In the genomic region with DNA sequence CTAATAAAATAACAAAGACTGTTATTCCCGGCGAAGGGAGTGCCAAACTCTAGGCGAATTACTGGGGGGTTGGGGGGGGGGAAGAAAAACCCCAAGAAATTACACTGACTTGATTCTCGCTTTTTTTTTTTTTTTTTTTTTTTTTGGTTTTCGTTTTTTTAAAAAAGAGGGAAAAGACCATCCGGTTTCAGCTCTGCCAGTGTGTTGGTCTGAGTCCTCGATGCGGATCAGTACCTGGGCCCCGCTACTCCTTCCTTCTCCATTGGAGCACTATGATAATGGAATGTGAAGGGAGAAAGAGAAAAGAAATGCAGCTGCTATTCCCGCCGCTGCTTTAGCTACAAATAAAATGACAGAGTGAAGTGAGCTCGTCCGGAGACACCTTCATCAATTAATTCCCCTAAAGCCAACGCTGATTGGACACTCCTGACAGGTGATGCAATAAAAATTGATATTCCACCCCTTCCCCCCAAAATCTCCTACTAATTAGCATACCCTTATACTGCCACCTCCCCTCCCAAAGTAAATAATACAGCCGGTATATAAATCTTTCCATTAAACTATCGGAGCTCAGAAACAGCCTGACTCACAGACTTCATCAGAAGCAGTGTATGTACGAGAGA, we compare ENCODE assay signal across 8 mouse cellular contexts. TPM values are rescaled to one million over a fixed set of nuclear protein-coding genes. Genes with fewer than 3 reads are reported as not detected.
DNase-seq lines count a peak whose midpoint lies in the region; ATAC-seq and TF ChIP-seq lines count a peak whose summit lies in the region.

TSS of gene Skida1 (minus strand) at position 599 of the 623 bp plus-strand sequence.

- no peak for DNase-seq in gastrocnemius, adult 2 months
- DNase-seq in gastrocnemius, postnatal 36 days = no peak
- peak; percentile 27 to 46 for DNase-seq in layer of hippocampus, postnatal 10 days (ENCODE audit: low spot score in 2 of 2)
- DNase-seq in neural tube, embryonic 10.5 days (ENCODE audit: extremely low spot score, low spot score) = peak; percentile 59
- no peak for DNase-seq in spleen, adult 18-20 months
- DNase-seq in spleen, postnatal 10 days (ENCODE audit: low spot score in 2 of 2) = no peak

- no peaks in the 10 kb centered on the region for H3K4me1 ChIP-seq in bone marrow macrophage, adult 2 months (ENCODE audit: control insufficient read depth, insufficient read depth, low read length)
- H3K4me1 ChIP-seq in heart, embryonic 13.5 days = peaks cover 43% of the 10 kb centered on the region

- no peak for TF ChIP-seq POLR2A in bone marrow macrophage, adult 2 months (IDR thresholded peaks at IDR 0.05; ENCODE audit: borderline replicate concordance, low read depth, low read length)

- no peak for TF ChIP-seq CTCF in gastrocnemius, adult 2 months (IDR thresholded peaks at IDR 0.05)
- TF ChIP-seq CTCF in bone marrow macrophage, adult 2 months (IDR thresholded peaks at IDR 0.05; ENCODE audit: low read depth, low read length) = no peak

- H3K4me2 ChIP-seq in heart, embryonic 13.5 days = peak within 1 kb of the TSS; percentile 93

- intact Hi-C loops in gastrocnemius, adult 2 months (cut with DNase I) = no loop called here
- intact Hi-C loops in gastrocnemius, postnatal 36 days (cut with DNase I) = loop anchor here (10.0 kb wide), 1 partner anchor 716 kb away; no protein-coding TSS in a partner anchor

- peak within 1 kb of the TSS; percentile 90 for H3K27ac ChIP-seq in gastrocnemius, adult 2 months
- H3K27ac ChIP-seq in bone marrow macrophage, adult 2 months (ENCODE audit: insufficient read depth, low read depth, low read length) = no peak within 1 kb of the TSS
- peak within 1 kb of the TSS; percentile 100 for H3K27ac ChIP-seq in heart, embryonic 13.5 days (replicated peaks)

- peak within 1 kb of the TSS; percentile 82 for H3K4me3 ChIP-seq in gastrocnemius, adult 2 months
- peak within 1 kb of the TSS; percentile 50 for H3K4me3 ChIP-seq in bone marrow macrophage, adult 2 months (ENCODE audit: insufficient read depth, low read length)
- peak within 1 kb of the TSS; percentile 98 for H3K4me3 ChIP-seq in heart, embryonic 13.5 days

- WGBS in heart, embryonic 13.5 days = under 1% methylated on average over 17 of the region's 17 CpGs

- peak within 1 kb of the TSS; percentile 100 for H3K9ac ChIP-seq in heart, embryonic 13.5 days

- H3K27me3 ChIP-seq in heart, embryonic 13.5 days (replicated peaks) = no peaks in the 10 kb centered on the region

- no peaks in the 10 kb centered on the region for H3K9me3 ChIP-seq in heart, embryonic 13.5 days

- ATAC-seq in heart, embryonic 13.5 days (ENCODE audit: extremely low read depth, insufficient number of reproducible peaks, low FRiP score, low TSS enrichment) = no peak

- no peaks in the 10 kb centered on the region for H3K36me3 ChIP-seq in heart, embryonic 13.5 days

RNA-seq across cellular contexts. Expression of gene Skida1, which starts in this region (rescaled TPM):
- under 1 TPM; 0.14 to 0.46 TPM for total RNA-seq in gastrocnemius, adult 2 months (2021)
- under 1 TPM; 0.18 to 0.25 TPM for total RNA-seq in gastrocnemius, postnatal 36 days (2021)
- not detected in 2 replicates for polyA plus RNA-seq in bone marrow macrophage, adult 2 months (2012; ENCODE audit: insufficient read depth, insufficient read length, missing spikeins)
- polyA plus RNA-seq in heart, embryonic 13.5 days (2015; fragmentation: Nextera tagmentation; extraction: Ambion mirVana) = 5.5 and 6.6 TPM in 2 replicates
- total RNA-seq in layer of hippocampus, postnatal 10 days (2021) = 10 to 100 TPM; 12.7 to 14.8 TPM

Comparison
In these comparisons a context has a peak if more than half of its experiments do, and no peak if none do; other contexts are left out.
1. RNA of gene Skida1 (total RNA-seq): 12.7 to 14.8 TPM in layer of hippocampus, postnatal 10 days; 0.14 to 0.46 TPM in gastrocnemius, adult 2 months and 0.18 to 0.25 TPM in gastrocnemius, postnatal 36 days; every median in the first group is over 4 times any median in the second.
2. DNase-seq: peak in layer of hippocampus, postnatal 10 days (2 of 2) and neural tube, embryonic 10.5 days (single experiment); none in gastrocnemius, adult 2 months (single experiment), gastrocnemius, postnatal 36 days (0 of 2), spleen, adult 18-20 months (0 of 2) and spleen, postnatal 10 days (0 of 2).
3. Peak in every context shown above with its lines, with median percentiles within 50 percentile points of each other: H3K4me3 ChIP-seq.